Mouse (Mus musculus) fat pad, adult 2 months (tissue): ENCODE data around the gene Lyzl4.
"Not testable (repeated sequence)": the region's sequence is repeated elsewhere in the genome, so short reads cannot be mapped to it uniquely, and the experiment has no call there.

Experiments
- DNase-seq: peaks from one replicate; pipeline ENCODE4 v3.0.0-alpha.2; 2011; ENCODE audit warnings: low read depth, low spot score; ENCODE audit errors: extremely low read depth

Lyzl4 gene

GRCm38 (mm10) chr9:121602381-121602780 is 39.5 kb downstream of the Lyzl4 start:
- DNase-seq, result no peak

GRCm38 (mm10) chr9:121600861-121601427 is 41.0 kb downstream of the Lyzl4 start:
- peak; percentile 96 for DNase-seq

GRCm38 (mm10) chr9:121600201-121600860 is 41.6 kb downstream of the Lyzl4 start:
- no peak for DNase-seq

- no peak for DNase-seq
These were observed 42.3 kb downstream of the Lyzl4 start for GRCm38 (mm10) chr9:121599551-121599950.

- DNase-seq, result no peak
These were observed 43.8 kb downstream of the Lyzl4 start for GRCm38 (mm10) chr9:121598106-121598505.

GRCm38 (mm10) chr9:121594771-121595170 is 47.1 kb downstream of the Lyzl4 start:
- no peak for DNase-seq

GRCm38 (mm10) chr9:121593768-121594167 is 48.1 kb downstream of the Lyzl4 start:
- DNase-seq, result not testable (repeated sequence)

- no peak for DNase-seq
These were observed 48.8 kb downstream of the Lyzl4 start for GRCm38 (mm10) chr9:121592948-121593550.

- no peak for DNase-seq
These were observed 52.4 kb downstream of the Lyzl4 start for GRCm38 (mm10) chr9:121589533-121589932.

- no peak for DNase-seq
These were observed 67.5 kb downstream of the Lyzl4 start for GRCm38 (mm10) chr9:121574380-121574779.

GRCm38 (mm10) chr9:121568451-121568850 is 73.4 kb downstream of the Lyzl4 start:
- peak; percentile 90 for DNase-seq

- no peak for DNase-seq
These were observed 75.5 kb downstream of the Lyzl4 start for GRCm38 (mm10) chr9:121566387-121566786.

GRCm38 (mm10) chr9:121563276-121563675 is 78.6 kb downstream of the Lyzl4 start:
- DNase-seq, result no peak

GRCm38 (mm10) chr9:121560515-121560914 is 81.4 kb downstream of the Lyzl4 start:
- DNase-seq, result no peak

- DNase-seq, result no peak
These were observed 83.7 kb downstream of the Lyzl4 start for GRCm38 (mm10) chr9:121558167-121558566.

GRCm38 (mm10) chr9:121556913-121557312 is 85.0 kb downstream of the Lyzl4 start:
- DNase-seq, result no peak

- DNase-seq, result no peak
These were observed 86.4 kb downstream of the Lyzl4 start for GRCm38 (mm10) chr9:121555395-121556000.

GRCm38 (mm10) chr9:121553643-121554042 is 88.3 kb downstream of the Lyzl4 start:
- DNase-seq, result no peak

- no peak for DNase-seq
These were observed 91.5 kb downstream of the Lyzl4 start for GRCm38 (mm10) chr9:121550327-121550771.

GRCm38 (mm10) chr9:121549444-121549843 is 92.5 kb downstream of the Lyzl4 start:
- DNase-seq, result no peak

GRCm38 (mm10) chr9:121549010-121549409 is 92.9 kb downstream of the Lyzl4 start:
- no peak for DNase-seq

- DNase-seq, result no peak
These were observed 94.5 kb downstream of the Lyzl4 start for GRCm38 (mm10) chr9:121547431-121547830.
